In the genomic region with DNA sequence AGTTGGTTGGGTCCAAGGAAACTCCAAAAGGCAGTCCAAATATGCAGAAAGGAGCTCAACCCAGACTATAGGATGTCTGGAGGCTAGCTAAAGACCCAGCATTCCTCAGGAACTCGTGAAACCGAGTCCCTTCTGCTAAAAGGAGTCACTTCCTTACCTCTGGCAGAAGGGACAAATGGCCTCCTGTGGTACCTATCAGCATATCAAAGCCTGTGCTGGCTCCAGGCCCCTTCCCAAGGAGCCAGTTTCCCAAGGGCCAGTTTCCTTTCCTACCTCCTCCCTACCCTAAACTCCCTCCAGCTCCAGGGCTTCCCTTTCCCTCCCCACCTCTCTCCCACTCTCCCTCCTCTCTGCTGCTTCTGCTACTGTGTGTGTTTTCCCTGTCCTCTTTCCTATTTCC, we compare ENCODE assay signal across 30 mouse cellular contexts. TPM values are rescaled to one million over a fixed set of nuclear protein-coding genes. Genes with fewer than 3 reads are reported as not detected.
A peak's percentile ranks its signal among the peaks of the same experiment; 100 is the strongest.
DNase-seq lines count a peak whose midpoint lies in the region; ATAC-seq lines count a peak whose summit lies in the region.
"Had no signal": no experiment of that assay in that cellular context is flagged by ENCODE, and none has a peak within 500 bp of the region (broad histone marks: within the 10 kb centered on the region; RNA-seq: fewer than 3 reads in every experiment).

No protein-coding gene starts in this region.

- H3K27ac ChIP-seq in heart, embryonic 10.5 days: 0 out of 2 replicates have a peak overlapping the region, but pooled peaks have one; percentile 79
- H3K27ac ChIP-seq in heart, embryonic 12.5 days (ENCODE audit: poor library complexity, severe bottlenecking): no peak overlapping the region
- no peak overlapping the region for H3K27ac ChIP-seq in forebrain, embryonic 12.5 days
- H3K27ac ChIP-seq: embryonic facial prominence, embryonic 13.5 days; forebrain, embryonic 13.5 days; heart, embryonic 15.5 days; hindbrain, embryonic 13.5 days; intestine, embryonic 15.5 days had no signal

- no peaks in the 10 kb centered on the region for H3K36me3 ChIP-seq in heart, embryonic 10.5 days
- no peaks in the 10 kb centered on the region for H3K36me3 ChIP-seq in heart, embryonic 12.5 days
- no peaks in the 10 kb centered on the region for H3K36me3 ChIP-seq in forebrain, embryonic 12.5 days (replicated peaks)
- H3K36me3 ChIP-seq: embryonic facial prominence, embryonic 13.5 days; G1E; heart, embryonic 15.5 days; hindbrain, embryonic 10.5 days; hindbrain, embryonic 13.5 days; intestine, embryonic 15.5 days had no signal

- WGBS in heart, embryonic 10.5 days: 4% methylated on average over 2 of the region's 2 CpGs
- WGBS in heart, embryonic 12.5 days: 11% methylated on average over 2 of the region's 2 CpGs
- 4% methylated on average over 2 of the region's 2 CpGs for WGBS in forebrain, embryonic 12.5 days

- peaks cover 29% of the 10 kb centered on the region for H3K4me1 ChIP-seq in heart, embryonic 10.5 days
- peaks cover 17% of the 10 kb centered on the region for H3K4me1 ChIP-seq in heart, embryonic 12.5 days (replicated peaks)
- 0 out of 2 replicates have a peak, but pooled peaks cover 3% of the 10 kb centered on the region for H3K4me1 ChIP-seq in forebrain, embryonic 12.5 days
- H3K4me1 ChIP-seq: forebrain, embryonic 13.5 days; hindbrain, embryonic 13.5 days; intestine, embryonic 15.5 days had no signal

- no peak for DNase-seq in heart, embryonic 10.5 days (ENCODE audit: low spot score)
- peak; percentile 65 for DNase-seq in ES-CJ7 (ENCODE audit: low read depth, low spot score)
- peak; percentile 83 for DNase-seq in ZHBTc4 (ENCODE audit: low read depth, low spot score)
- DNase-seq in cerebellum, adult 9-10 months: no peak
- DNase-seq: adrenal gland, adult 8-10 months; adrenal gland, postnatal 25 days; B cell, adult 2 months; cerebellum, adult 11-12 months; cerebellum, adult 8-10 months; cerebellum, postnatal 14 days; gastrocnemius, postnatal 14 days; heart, adult 18-20 months; heart, postnatal 10 days; heart, postnatal 36 days; kidney, adult 11 months; kidney, adult 8-10 months had no signal

- ATAC-seq in heart, embryonic 12.5 days (ENCODE audit: insufficient number of reproducible peaks, low FRiP score): no peak
- no peak for ATAC-seq in forebrain, embryonic 12.5 days (ENCODE audit: low FRiP score)
- ATAC-seq: activated CD4-positive, CD25-positive, alpha-beta regulatory T cell, adult 4 months; forebrain, embryonic 13.5 days; forebrain, embryonic 16.5 days; hindbrain, embryonic 16.5 days; intestine, embryonic 15.5 days; Patski had no signal

- H3K4me2 ChIP-seq in heart, embryonic 12.5 days: no peak overlapping the region
- H3K4me2 ChIP-seq in forebrain, embryonic 12.5 days: no peak overlapping the region
- H3K4me2 ChIP-seq: forebrain, embryonic 13.5 days; heart, embryonic 15.5 days; hindbrain, embryonic 13.5 days; intestine, embryonic 15.5 days had no signal

- H3K27me3 ChIP-seq in heart, embryonic 10.5 days (ENCODE audit: insufficient read depth, poor library complexity, severe bottlenecking): no peaks in the 10 kb centered on the region
- no peaks in the 10 kb centered on the region for H3K27me3 ChIP-seq in heart, embryonic 12.5 days (replicated peaks)
- H3K27me3 ChIP-seq in forebrain, embryonic 12.5 days: no peaks in the 10 kb centered on the region
- H3K27me3 ChIP-seq: embryonic facial prominence, embryonic 13.5 days; forebrain, embryonic 13.5 days; heart, embryonic 15.5 days; hindbrain, embryonic 13.5 days; intestine, embryonic 15.5 days; Patski had no signal

- H3K9me3 ChIP-seq in heart, embryonic 10.5 days: no peaks in the 10 kb centered on the region
- H3K9me3 ChIP-seq in heart, embryonic 12.5 days (replicated peaks): peaks cover 14% of the 10 kb centered on the region
- 0 out of 2 replicates have a peak, but pooled peaks cover 3% of the 10 kb centered on the region for H3K9me3 ChIP-seq in forebrain, embryonic 12.5 days
- H3K9me3 ChIP-seq: heart, embryonic 15.5 days; intestine, embryonic 15.5 days had no signal

- H3K9ac ChIP-seq in heart, embryonic 12.5 days: no peak overlapping the region
- H3K9ac ChIP-seq in forebrain, embryonic 12.5 days: no peak overlapping the region
- H3K9ac ChIP-seq: embryonic facial prominence, embryonic 13.5 days; forebrain, embryonic 13.5 days; heart, embryonic 15.5 days; hindbrain, embryonic 13.5 days; intestine, embryonic 15.5 days had no signal

- H3K4me3 ChIP-seq in heart, embryonic 10.5 days: no peak overlapping the region
- H3K4me3 ChIP-seq in heart, embryonic 12.5 days: no peak overlapping the region
- H3K4me3 ChIP-seq in forebrain, embryonic 12.5 days (replicated peaks): no peak overlapping the region
- H3K4me3 ChIP-seq: embryonic facial prominence, embryonic 13.5 days; erythroblast, embryonic 14.5 days; forebrain, embryonic 13.5 days; heart, embryonic 15.5 days; hindbrain, embryonic 10.5 days; hindbrain, embryonic 13.5 days; intestine, embryonic 15.5 days had no signal

RNA-seq across cellular contexts. Expression of a gene that starts 19.4 kb away (rescaled TPM):
- 366 and 466 TPM in 2 replicates for polyA plus RNA-seq in heart, embryonic 10.5 days (2016; fragmentation: Nextera tagmentation; extraction: Ambion mirVana)
- 426 and 435 TPM in 2 replicates for polyA plus RNA-seq in heart, embryonic 12.5 days (2016; fragmentation: Nextera tagmentation; extraction: Ambion mirVana)
- 485 and 504 TPM in 2 replicates for polyA plus RNA-seq in forebrain, embryonic 12.5 days (2016; fragmentation: Nextera tagmentation; extraction: Ambion mirVana)

RNA-seq across cellular contexts. Expression of a gene that starts 28.7 kb away (rescaled TPM):
- polyA plus RNA-seq in heart, embryonic 10.5 days (2016; fragmentation: Nextera tagmentation; extraction: Ambion mirVana): 19.5 and 27.1 TPM in 2 replicates
- 21.0 and 21.3 TPM in 2 replicates for polyA plus RNA-seq in heart, embryonic 12.5 days (2016; fragmentation: Nextera tagmentation; extraction: Ambion mirVana)
- 25.3 TPM in 2 replicates for polyA plus RNA-seq in forebrain, embryonic 12.5 days (2016; fragmentation: Nextera tagmentation; extraction: Ambion mirVana)

RNA-seq across cellular contexts. Expression of a gene that starts 53.3 kb away (rescaled TPM):
- polyA plus RNA-seq in heart, embryonic 10.5 days (2016; fragmentation: Nextera tagmentation; extraction: Ambion mirVana): 12.6 and 20.6 TPM in 2 replicates
- 18.4 and 19.7 TPM in 2 replicates for polyA plus RNA-seq in heart, embryonic 12.5 days (2016; fragmentation: Nextera tagmentation; extraction: Ambion mirVana)
- polyA plus RNA-seq in forebrain, embryonic 12.5 days (2016; fragmentation: Nextera tagmentation; extraction: Ambion mirVana): 9.5 and 9.9 TPM in 2 replicates

Comparison
In these comparisons a context has a peak if more than half of its experiments do, and no peak if none do; other contexts are left out.
1. DNase-seq: peak in ES-CJ7 (single experiment) and ZHBTc4 (single experiment); none in heart, embryonic 10.5 days (single experiment) and cerebellum, adult 9-10 months (single experiment).